ENCODE assay signal across 14 mouse cellular contexts in genomic region chr17:50053961-50054360, GRCm38 (mm10).
"Had no signal": no experiment of that assay in that cellular context is flagged by ENCODE, and none has a peak within 500 bp of the region (broad histone marks: within the 10 kb centered on the region; RNA-seq: fewer than 3 reads in every experiment).

No protein-coding gene starts in this region.

- H3K27ac ChIP-seq: lung, embryonic 15.5 days; macrophage; midbrain, embryonic 13.5 days; midbrain, embryonic 15.5 days; neural tube, embryonic 12.5 days; stomach, embryonic 15.5 days; stomach, postnatal 0 days had no signal

- DNase-seq: lung, adult 2 months; lung, postnatal 14 days; lung, postnatal 36 days; thymus, adult 2 months; thymus, postnatal 25 days; thymus, postnatal 4 days had no signal

- H3K9ac ChIP-seq: lung, embryonic 15.5 days; midbrain, embryonic 13.5 days; midbrain, embryonic 15.5 days; neural tube, embryonic 12.5 days; stomach, embryonic 15.5 days had no signal

- H3K4me1 ChIP-seq: lung, embryonic 15.5 days; stomach, embryonic 15.5 days had no signal

- H3K9me3 ChIP-seq: lung, embryonic 15.5 days; megakaryocyte, embryonic 14.5 days; midbrain, embryonic 13.5 days; midbrain, embryonic 15.5 days; neural tube, embryonic 12.5 days; stomach, embryonic 15.5 days had no signal

- H3K4me3 ChIP-seq: lung, embryonic 15.5 days; megakaryocyte, embryonic 14.5 days; midbrain, embryonic 13.5 days; midbrain, embryonic 15.5 days; neural tube, embryonic 12.5 days; stomach, embryonic 15.5 days had no signal

- H3K36me3 ChIP-seq: lung, embryonic 15.5 days; midbrain, embryonic 13.5 days; midbrain, embryonic 15.5 days; neural tube, embryonic 12.5 days; stomach, embryonic 15.5 days had no signal
